Mouse (Mus musculus) kidney, embryonic 15.5 days (tissue): Measurements from ENCODE around the gene 1700028J19Rik. TPM values are rescaled to one million over a fixed set of nuclear protein-coding genes. Genes with fewer than 3 reads are reported as not detected.
"Not testable (repeated sequence)": the region's sequence is repeated elsewhere in the genome, so short reads cannot be mapped to it uniquely, and the experiment has no call there.

ENCODE experiments used
- ATAC-seq: fragments of 200-750 bp; cut with Nextera tagmentation; replicated peaks from 2 replicates; pipeline ENCODE4 v1.8.0; 2017; ENCODE audit warnings: moderate TSS enrichment; ENCODE audit not compliant: low FRiP score
- H3K27ac ChIP-seq: fragments of 300-500 bp; sonication (generic); 2 replicates; pipeline ENCODE4 v1.5.1; 2015; ENCODE audit warnings: mild to moderate bottlenecking, inconsistent platforms
- H3K27me3 ChIP-seq: fragments of 300-500 bp; sonication (generic); 2 replicates; pipeline ENCODE4 v1.6.1; 2015; ENCODE audit warnings: inconsistent platforms
- H3K36me3 ChIP-seq: fragments of 300-500 bp; sonication (generic); 2 replicates; pipeline ENCODE4 v1.6.1; 2015; ENCODE audit warnings: inconsistent platforms
- H3K4me1 ChIP-seq: fragments of 300-500 bp; sonication (generic); 2 replicates; pipeline ENCODE4 v1.6.1; 2015; ENCODE audit warnings: inconsistent platforms
- H3K4me2 ChIP-seq: fragments of 300-500 bp; sonication (generic); 2 replicates; pipeline ENCODE4 v1.6.1; 2015; ENCODE audit warnings: moderate library complexity, mild to moderate bottlenecking, inconsistent platforms
- H3K4me3 ChIP-seq: fragments of 300-500 bp; sonication (generic); replicated peaks from 2 replicates; pipeline ENCODE4 v1.5.1; 2015; ENCODE audit warnings: mild to moderate bottlenecking, inconsistent platforms
- H3K9ac ChIP-seq: fragments of 300-500 bp; sonication (generic); 2 replicates; pipeline ENCODE4 v1.6.1; 2015; ENCODE audit warnings: mild to moderate bottlenecking, inconsistent platforms
- H3K9me3 ChIP-seq: fragments of 300-500 bp; sonication (generic); replicated peaks from 2 replicates; pipeline ENCODE4 v1.6.1; 2016; ENCODE audit warnings: inconsistent platforms
- WGBS: fragments of 180-500 bp; shearing (Covaris S2); methylation state at CpG from one replicate; pipeline ENCODE4 v1.1.7; 2015; ENCODE audit warnings: mixed read lengths; 5-methylcytosine and 5-hydroxymethylcytosine counted together
- polyA plus RNA-seq: library from polyadenylated mRNA; unstranded; fragments of >200 nt; fragmentation: Nextera tagmentation; extraction: Ambion mirVana; gene quantifications from 2 replicates; pipeline ENCODE4 v1.2.1, GENCODE M21; 2015

The 1700028J19Rik gene
- polyA plus RNA-seq, 1 experiment from 2014 or later: 1.1 TPM

- Histone ChIP-seq H3K27me3 (no peaks in the 10 kb centered on the region), H3K4me1 (no peaks in the 10 kb centered on the region), H3K4me3 (no peak within 1 kb of the TSS), H3K27ac (no peak within 1 kb of the TSS), H3K4me2 (no peak within 1 kb of the TSS), H3K9me3 (no peaks in the 10 kb centered on the region), H3K9ac (no peak within 1 kb of the TSS), H3K36me3 (no peaks in the 10 kb centered on the region)
- WGBS: 67% methylated on average over 3 of the region's 3 CpGs
- ATAC-seq: no peak
Observed at GRCm38 (mm10) chr7:44197891-44198290, 48.6 kb downstream of the 1700028J19Rik start, which contains the start of gene Klk1b3. TSS of gene Klk1b3 (plus strand) at chr7:44198191.

- not testable (repeated sequence) for H3K27ac ChIP-seq, H3K9me3 ChIP-seq, H3K4me2 ChIP-seq, H3K4me1 ChIP-seq, ATAC-seq, H3K27me3 ChIP-seq, H3K9ac ChIP-seq, H3K4me3 ChIP-seq, H3K36me3 ChIP-seq
- 92% methylated on average over 1 of the region's 1 CpGs for WGBS
Observed at GRCm38 (mm10) chr7:44193466-44193865, 53.0 kb downstream of the 1700028J19Rik start.

GRCm38 (mm10) chr7:44187936-44188335 is 58.6 kb downstream of the 1700028J19Rik start, which contains the start of gene Klk1b24:
TSS of gene Klk1b24 (plus strand) at chr7:44188236.
- H3K4me2 ChIP-seq, ATAC-seq, H3K4me3 ChIP-seq, H3K27ac ChIP-seq, H3K27me3 ChIP-seq, H3K9ac ChIP-seq, H3K4me1 ChIP-seq, H3K36me3 ChIP-seq, H3K9me3 ChIP-seq: not testable (repeated sequence)

GRCm38 (mm10) chr7:44186516-44186915 is 60.0 kb downstream of the 1700028J19Rik start:
- whole genome bisulfite sequencing: 49% methylated on average over 8 of the region's 8 CpGs
- not testable (repeated sequence) for H3K36me3 ChIP-seq, H3K9me3 ChIP-seq, H3K4me2 ChIP-seq, H3K4me1 ChIP-seq, H3K9ac ChIP-seq, H3K27me3 ChIP-seq, H3K27ac ChIP-seq, H3K4me3 ChIP-seq, ATAC-seq

Other genes with a start within 250 kb of the 1700028J19Rik start
- gene Klk1b26, start 234.5 kb downstream of the 1700028J19Rik start, polyA plus RNA-seq: 0.10 and 0.42 TPM in 2 replicates
- gene Klk1b27, start 194.4 kb downstream of the 1700028J19Rik start, polyA plus RNA-seq: 0.19 TPM in 1 of 2 replicates, not detected in the other
- gene Klk1b21, start 144.4 kb downstream of the 1700028J19Rik start, polyA plus RNA-seq: not detected in 2 replicates
- gene Klk1b22, start 134.0 kb downstream of the 1700028J19Rik start, polyA plus RNA-seq: not detected in 2 replicates
- not detected in 2 replicates for gene Klk1b16, start 109.9 kb downstream of the 1700028J19Rik start, polyA plus RNA-seq
- not detected in 2 replicates for gene Klk1b24, start 58.5 kb downstream of the 1700028J19Rik start, polyA plus RNA-seq
- gene Klk1b3, start 48.5 kb downstream of the 1700028J19Rik start, polyA plus RNA-seq: not detected in 2 replicates
- not detected in 2 replicates for gene Klk1b4, start 39.3 kb downstream of the 1700028J19Rik start, polyA plus RNA-seq
- not detected in 2 replicates for gene Klk1b5, start 30.8 kb downstream of the 1700028J19Rik start, polyA plus RNA-seq
- gene Klk1, start 21.3 kb downstream of the 1700028J19Rik start, polyA plus RNA-seq: 4.1 and 6.6 TPM in 2 replicates
- gene Gm36864, start 10.5 kb downstream of the 1700028J19Rik start, polyA plus RNA-seq: not detected in 2 replicates
- gene 2410002F23Rik, start within 50 bp of the 1700028J19Rik start, polyA plus RNA-seq: 159 and 163 TPM in 2 replicates
- 0.13 and 0.21 TPM in 2 replicates for gene Acp4, start 10.7 kb upstream of the 1700028J19Rik start, polyA plus RNA-seq
- gene Gm15517, start 14.8 kb upstream of the 1700028J19Rik start, polyA plus RNA-seq: not detected in 2 replicates
- gene Clec11a, start 60.2 kb upstream of the 1700028J19Rik start, polyA plus RNA-seq: 6.0 and 7.0 TPM in 2 replicates
- gene Shank1, start 63.6 kb upstream of the 1700028J19Rik start, polyA plus RNA-seq: 1.6 and 2.5 TPM in 2 replicates
- gene Syt3, start 137.4 kb upstream of the 1700028J19Rik start, polyA plus RNA-seq: 2.4 and 2.5 TPM in 2 replicates
- gene 1700008O03Rik, start 139.1 kb upstream of the 1700028J19Rik start, polyA plus RNA-seq: 1.1 TPM in 2 replicates
- gene Lrrc4b, start 182.3 kb upstream of the 1700028J19Rik start, polyA plus RNA-seq: 0.36 and 0.44 TPM in 2 replicates
- 3.2 and 3.9 TPM in 2 replicates for gene Aspdh, start 218.7 kb upstream of the 1700028J19Rik start, polyA plus RNA-seq
- gene Josd2, start 221.3 kb upstream of the 1700028J19Rik start, polyA plus RNA-seq: 72.5 and 78.9 TPM in 2 replicates
- 113 and 120 TPM in 2 replicates for gene Emc10, start 249.8 kb upstream of the 1700028J19Rik start, polyA plus RNA-seq
- 14.3 and 16.5 TPM in 2 replicates for gene Fam71e1, start 249.9 kb upstream of the 1700028J19Rik start, polyA plus RNA-seq